Mouse (Mus musculus): ENCODE results near the gene Narfl.

DNA sequence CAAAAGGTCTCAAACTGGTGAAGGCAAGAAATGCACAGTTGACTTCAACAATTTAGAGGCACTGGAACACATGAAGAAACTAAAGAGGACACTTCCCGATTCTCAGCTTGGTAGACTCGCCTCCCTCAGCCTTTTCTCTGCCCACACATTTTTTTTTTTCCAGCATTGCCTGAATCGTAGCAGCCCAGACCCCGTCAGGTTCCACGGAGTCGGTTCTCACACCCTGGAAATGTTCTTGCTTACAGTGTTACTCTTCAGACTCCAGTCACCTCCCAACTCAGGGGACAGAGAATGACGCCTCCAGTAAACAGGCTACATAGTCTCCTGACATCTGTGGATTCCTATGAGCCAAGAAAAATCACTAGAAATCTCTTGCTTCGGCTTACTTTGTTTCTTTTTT lies 13.4 kb upstream of the Narfl start:
- no peak for TF ChIP-seq CTCF (IDR thresholded peaks at IDR 0.05; ENCODE audit: control insufficient read depth, insufficient read depth, insufficient replicate concordance, low read depth, low read length)
- no peak for TF ChIP-seq POLR2A (IDR thresholded peaks at IDR 0.05; ENCODE audit: control insufficient read depth, low read depth, low read length)

All from testis, adult 2 months (tissue).